Mouse (Mus musculus) hindbrain, embryonic 14.5 days (tissue): Measurements from ENCODE around the gene Pctp. TPM values are rescaled to one million over a fixed set of nuclear protein-coding genes. Genes with fewer than 3 reads are reported as not detected.

Source experiments
- ATAC-seq: fragments of 200-750 bp; cut with Nextera tagmentation; 2 replicates; pipeline ENCODE4 v1.8.0; 2017; ENCODE audit warnings: moderate number of reproducible peaks, mild to moderate bottlenecking, moderate TSS enrichment, moderate library complexity; ENCODE audit not compliant: low FRiP score
- DNase-seq: peaks from one replicate; pipeline ENCODE4 v3.0.0-alpha.2; 2015; ENCODE audit warnings: low spot score
- H3K27ac ChIP-seq: fragments of 300-500 bp; sonication (generic); 2 replicates; pipeline ENCODE4 v1.5.1; 2014; ENCODE audit warnings: mild to moderate bottlenecking, moderate library complexity
- H3K27me3 ChIP-seq: fragments of 300-500 bp; sonication (generic); 2 replicates; pipeline ENCODE4 v1.6.1; 2014; ENCODE audit warnings: mild to moderate bottlenecking, low read length, mixed read lengths; ENCODE audit not compliant: control insufficient read depth, insufficient read depth
- H3K36me3 ChIP-seq: fragments of 300-500 bp; sonication (generic); replicated peaks from 2 replicates; pipeline ENCODE4 v1.6.1; 2014; ENCODE audit not compliant: control insufficient read depth, insufficient read depth
- H3K4me1 ChIP-seq: fragments of 300-500 bp; sonication (generic); replicated peaks from 2 replicates; pipeline ENCODE4 v1.6.1; 2014; ENCODE audit warnings: antibody characterized with exemption, low read length, mixed read lengths; ENCODE audit not compliant: control insufficient read depth, insufficient read depth
- H3K4me2 ChIP-seq: fragments of 300-500 bp; sonication (generic); replicated peaks from 2 replicates; pipeline ENCODE4 v1.6.1; 2014; ENCODE audit warnings: mild to moderate bottlenecking, moderate library complexity
- H3K4me3 ChIP-seq: fragments of 300-500 bp; sonication (generic); replicated peaks from 2 replicates; pipeline ENCODE4 v1.5.1; 2014; ENCODE audit warnings: mild to moderate bottlenecking, low read length
- H3K9ac ChIP-seq: fragments of 300-500 bp; sonication (generic); 2 replicates; pipeline ENCODE4 v1.6.1; 2014
- H3K9me3 ChIP-seq: fragments of 300-500 bp; sonication (generic); 2 replicates; pipeline ENCODE4 v1.6.1; 2016; ENCODE audit warnings: low read length; ENCODE audit not compliant: control insufficient read depth
- WGBS: fragments of 180-500 bp; shearing (Covaris S2); extraction: QIAGEN DNeasy Blood & Tissue Kit; methylation state at CpG from one replicate; pipeline ENCODE4 v1.1.7; 2014; 5-methylcytosine and 5-hydroxymethylcytosine counted together
- polyA plus RNA-seq: library from polyadenylated mRNA; unstranded; fragments of >200 nt; fragmentation: Nextera tagmentation; extraction: Ambion mirVana; gene quantifications from 2 replicates; pipeline ENCODE4 v1.2.1, GENCODE M21; 2014

Gene Pctp
- polyA plus RNA-seq, 1 experiment from 2014 or later = 1.6 TPM

GRCm38 (mm10) chr11:89971296-89971695 lies 31.4 kb downstream of the Pctp start:
- Histone ChIP-seq H3K4me1 (no peaks in the 10 kb centered on the region), H3K27me3 (no peaks in the 10 kb centered on the region), H3K27ac (no peak overlapping the region), H3K9ac (no peak overlapping the region), H3K4me3 (no peak overlapping the region), H3K36me3 (no peaks in the 10 kb centered on the region), H3K4me2 (no peak overlapping the region), H3K9me3 (no peaks in the 10 kb centered on the region)
- no peak for ATAC-seq
- no peak for DNase-seq
- 42% methylated on average over 3 of the region's 3 CpGs for WGBS

- Histone ChIP-seq H3K9ac (no peak overlapping the region), H3K4me1 (no peaks in the 10 kb centered on the region), H3K27ac (no peak overlapping the region), H3K27me3 (no peaks in the 10 kb centered on the region), H3K4me2 (no peak overlapping the region), H3K36me3 (no peaks in the 10 kb centered on the region), H3K9me3 (no peaks in the 10 kb centered on the region), H3K4me3 (no peak overlapping the region)
- DNase-seq (no peak), ATAC-seq (no peak)
- WGBS = 53% methylated on average over 4 of the region's 4 CpGs
Observed at GRCm38 (mm10) chr11:89970726-89971125, 32.0 kb downstream of the Pctp start.

- Histone ChIP-seq H3K9ac (no peak overlapping the region), H3K36me3 (no peaks in the 10 kb centered on the region), H3K4me3 (no peak overlapping the region), H3K9me3 (no peaks in the 10 kb centered on the region), H3K4me1 (no peaks in the 10 kb centered on the region), H3K27ac (no peak overlapping the region), H3K27me3 (no peaks in the 10 kb centered on the region), H3K4me2 (no peak overlapping the region)
- no peak for ATAC-seq
- DNase-seq = no peak
- 73% methylated on average over 4 of the region's 4 CpGs for WGBS
Observed at GRCm38 (mm10) chr11:89969131-89969530, 33.6 kb downstream of the Pctp start.

- WGBS = 86% methylated on average over 3 of the region's 3 CpGs
- no peak for DNase-seq
- H3K27me3 ChIP-seq = no peaks in the 10 kb centered on the region
Observed at GRCm38 (mm10) chr11:89950691-89951270, 51.9 kb downstream of the Pctp start.

GRCm38 (mm10) chr11:89947806-89948205 lies 54.9 kb downstream of the Pctp start:
- H3K4me1 ChIP-seq = no peaks in the 10 kb centered on the region
- ATAC-seq = no peak
- no peak overlapping the region for H3K4me3 ChIP-seq
- no peaks in the 10 kb centered on the region for H3K27me3 ChIP-seq
- no peak overlapping the region for H3K4me2 ChIP-seq
- WGBS = 93% methylated on average over 4 of the region's 4 CpGs
- peak; percentile 15 for DNase-seq
- H3K36me3 ChIP-seq = no peaks in the 10 kb centered on the region
- H3K9me3 ChIP-seq = no peaks in the 10 kb centered on the region
- no peak overlapping the region for H3K27ac ChIP-seq
- H3K9ac ChIP-seq = no peak overlapping the region

More at GRCm38 (mm10) chr11:89950691-89951270, 51.9 kb downstream of the Pctp start:
- Histone ChIP-seq H3K36me3 (no peaks in the 10 kb centered on the region), H3K4me1 (no peaks in the 10 kb centered on the region), H3K9me3 (no peaks in the 10 kb centered on the region), H3K27ac (no peak overlapping the region), H3K9ac (no peak overlapping the region), H3K4me2 (no peak overlapping the region), H3K4me3 (no peak overlapping the region)
- no peak for ATAC-seq

GRCm38 (mm10) chr11:89945159-89945558 lies 57.5 kb downstream of the Pctp start:
- Histone ChIP-seq H3K4me3 (no peak overlapping the region), H3K4me2 (no peak overlapping the region), H3K4me1 (no peaks in the 10 kb centered on the region), H3K9ac (no peak overlapping the region), H3K9me3 (no peaks in the 10 kb centered on the region), H3K27ac (no peak overlapping the region), H3K27me3 (no peaks in the 10 kb centered on the region), H3K36me3 (no peaks in the 10 kb centered on the region)
- 73% methylated on average over 8 of the region's 8 CpGs for WGBS
- ATAC-seq (no peak), DNase-seq (peak; percentile 22)

- no peaks in the 10 kb centered on the region for H3K27me3 ChIP-seq
- H3K4me2 ChIP-seq = no peak overlapping the region
- no peak for ATAC-seq
- no peaks in the 10 kb centered on the region for H3K9me3 ChIP-seq
- 48% methylated on average over 7 of the region's 7 CpGs for WGBS
- DNase-seq = no peak
- no peak overlapping the region for H3K4me3 ChIP-seq
- peaks cover 4% of the 10 kb centered on the region; the same call in 1 of the 2 replicates for H3K4me1 ChIP-seq
- H3K36me3 ChIP-seq = no peaks in the 10 kb centered on the region
- no peak overlapping the region for H3K27ac ChIP-seq
- no peak overlapping the region for H3K9ac ChIP-seq
Observed at GRCm38 (mm10) chr11:89937241-89937640, 65.5 kb downstream of the Pctp start.

Other genes starting within 250 kb of the Pctp start
- gene Ankfn1, start 225.2 kb downstream of the Pctp start, polyA plus RNA-seq = 4.8 and 6.2 TPM in 2 replicates
- gene Tmem100, start 27.5 kb upstream of the Pctp start, polyA plus RNA-seq = 13.4 and 15.0 TPM in 2 replicates
- gene Gm45716, start 184.8 kb upstream of the Pctp start, polyA plus RNA-seq = 20.4 and 25.6 TPM in 2 replicates
- gene Mmd, start 246.6 kb upstream of the Pctp start, polyA plus RNA-seq = 88.3 and 97.8 TPM in 2 replicates